Mouse (Mus musculus): ENCODE results near the gene Wdfy4. TPM values are rescaled to one million over a fixed set of nuclear protein-coding genes. Genes with fewer than 3 reads are reported as not detected.

Gene Wdfy4
- polyA plus RNA-seq, 1 experiment from 2014 or later, result 0.45 TPM

DNA sequence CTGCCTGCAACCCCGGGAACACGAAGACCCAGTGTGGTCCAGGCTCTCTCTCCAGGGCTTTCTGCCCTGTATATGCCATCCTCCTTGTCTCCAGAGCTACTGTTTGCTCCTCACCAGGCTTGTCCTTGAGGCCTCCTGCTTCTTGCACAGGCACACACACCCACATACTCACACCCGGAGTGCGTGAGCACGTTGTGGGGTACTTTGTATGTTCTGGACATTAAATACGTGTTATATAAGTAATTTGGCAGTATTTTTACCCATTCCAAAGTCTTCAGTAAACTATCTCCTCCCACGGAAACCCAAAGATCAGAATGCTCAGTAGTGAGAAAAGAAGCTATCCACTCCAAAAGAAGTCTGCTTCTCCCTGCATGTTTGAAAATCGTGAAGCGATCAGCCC is 261.4 kb downstream of the Wdfy4 start:
- H3K4me3 ChIP-seq (ENCODE audit: low read depth, low read length), result no peak overlapping the region
- no peaks in the 10 kb centered on the region for H3K36me3 ChIP-seq (ENCODE audit: control insufficient read depth, insufficient read depth, low read length)
- no peaks in the 10 kb centered on the region for H3K27me3 ChIP-seq (ENCODE audit: control insufficient read depth, insufficient read depth, low read depth, low read length)
- no peaks in the 10 kb centered on the region for H3K4me1 ChIP-seq (ENCODE audit: control insufficient read depth, insufficient read depth, low read length)
- no peak overlapping the region for H3K9ac ChIP-seq (ENCODE audit: low read depth, low read length)
- WGBS, result 89% methylated on average over 9 of the region's 9 CpGs
- no peak overlapping the region for H3K27ac ChIP-seq (ENCODE audit: low read length)
- H3K9me3 ChIP-seq (replicated peaks; ENCODE audit: control insufficient read depth, low read length, poor library complexity, severe bottlenecking), result no peaks in the 10 kb centered on the region
- no peak for ATAC-seq
- no peak overlapping the region for H3K4me2 ChIP-seq (ENCODE audit: low read length)

- Histone ChIP-seq H3K4me3 (ENCODE audit: low read depth, low read length) (no peak overlapping the region), H3K9me3 (replicated peaks; ENCODE audit: control insufficient read depth, low read length, poor library complexity, severe bottlenecking) (no peaks in the 10 kb centered on the region), H3K27ac (ENCODE audit: low read length) (no peak overlapping the region), H3K36me3 (ENCODE audit: control insufficient read depth, insufficient read depth, low read length) (no peaks in the 10 kb centered on the region), H3K4me1 (ENCODE audit: control insufficient read depth, insufficient read depth, low read length) (no peaks in the 10 kb centered on the region), H3K27me3 (ENCODE audit: control insufficient read depth, insufficient read depth, low read depth, low read length) (no peaks in the 10 kb centered on the region), H3K4me2 (ENCODE audit: low read length) (no peak overlapping the region), H3K9ac (ENCODE audit: low read depth, low read length) (no peak overlapping the region)
- no peak for ATAC-seq
- 97% methylated on average over 1 of the region's 1 CpGs for WGBS
These were observed 267.4 kb downstream of the Wdfy4 start for GRCm38 (mm10) chr14:32917919-32918318.

DNA sequence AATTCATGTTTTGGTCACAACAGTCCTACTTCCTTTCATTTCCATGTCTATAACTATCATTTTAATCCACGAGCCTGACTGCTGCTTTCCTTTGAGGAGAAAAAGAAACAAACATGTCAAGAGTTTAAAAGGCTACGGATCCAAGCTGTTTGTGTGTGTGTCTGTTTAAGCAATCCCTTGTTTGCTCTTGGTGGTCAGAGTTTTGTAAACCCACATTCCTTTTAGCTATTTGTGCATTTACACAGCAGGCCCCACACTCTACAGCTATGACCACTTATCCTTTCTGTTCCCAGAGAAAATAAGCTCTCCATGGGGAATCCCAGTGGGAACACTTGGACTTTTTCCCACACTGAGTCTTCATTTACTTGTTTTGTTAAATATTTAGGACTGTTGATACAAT is 269.9 kb downstream of the Wdfy4 start:
- no peak overlapping the region for H3K4me3 ChIP-seq (ENCODE audit: low read depth, low read length)
- H3K27ac ChIP-seq (ENCODE audit: low read length), result no peak overlapping the region
- H3K9me3 ChIP-seq (replicated peaks; ENCODE audit: control insufficient read depth, low read length, poor library complexity, severe bottlenecking), result no peaks in the 10 kb centered on the region
- no peak overlapping the region for H3K4me2 ChIP-seq (ENCODE audit: low read length)
- no peaks in the 10 kb centered on the region for H3K4me1 ChIP-seq (ENCODE audit: control insufficient read depth, insufficient read depth, low read length)
- H3K9ac ChIP-seq (ENCODE audit: low read depth, low read length), result no peak overlapping the region
- 39% methylated on average over 2 of the region's 2 CpGs for WGBS
- H3K27me3 ChIP-seq (ENCODE audit: control insufficient read depth, insufficient read depth, low read depth, low read length), result no peaks in the 10 kb centered on the region
- ATAC-seq, result no peak
- no peaks in the 10 kb centered on the region for H3K36me3 ChIP-seq (ENCODE audit: control insufficient read depth, insufficient read depth, low read length)

- Histone ChIP-seq H3K4me1 (ENCODE audit: control insufficient read depth, insufficient read depth, low read length) (no peaks in the 10 kb centered on the region), H3K36me3 (ENCODE audit: control insufficient read depth, insufficient read depth, low read length) (no peaks in the 10 kb centered on the region), H3K4me2 (ENCODE audit: low read length) (no peak overlapping the region), H3K27ac (ENCODE audit: low read length) (no peak overlapping the region), H3K27me3 (ENCODE audit: control insufficient read depth, insufficient read depth, low read depth, low read length) (no peaks in the 10 kb centered on the region), H3K9me3 (replicated peaks; ENCODE audit: control insufficient read depth, low read length, poor library complexity, severe bottlenecking) (no peaks in the 10 kb centered on the region), H3K9ac (ENCODE audit: low read depth, low read length) (no peak overlapping the region), H3K4me3 (ENCODE audit: low read depth, low read length) (no peak overlapping the region)
- no peak for ATAC-seq
- 91% methylated on average over 4 of the region's 4 CpGs for WGBS
These were observed 274.1 kb downstream of the Wdfy4 start for GRCm38 (mm10) chr14:32911187-32911586.

Other genes starting within 250 kb of the Wdfy4 start
- 0.51 and 0.58 TPM in 2 replicates for gene Lrrc18, start 194.1 kb downstream of the Wdfy4 start, polyA plus RNA-seq (2015; fragmentation: Nextera tagmentation; extraction: Ambion mirVana)
- gene Arhgap22, start 28.5 kb upstream of the Wdfy4 start, polyA plus RNA-seq (2015; fragmentation: Nextera tagmentation; extraction: Ambion mirVana), result 1.6 and 2.6 TPM in 2 replicates